Mouse (Mus musculus): ENCODE data around the gene Hsd11b2. TPM values are rescaled to one million over a fixed set of nuclear protein-coding genes. Genes with fewer than 3 reads are reported as not detected.

Hsd11b2 gene
- polyA plus RNA-seq, 2 experiments: 0.42 to 1.1 TPM

DNA sequence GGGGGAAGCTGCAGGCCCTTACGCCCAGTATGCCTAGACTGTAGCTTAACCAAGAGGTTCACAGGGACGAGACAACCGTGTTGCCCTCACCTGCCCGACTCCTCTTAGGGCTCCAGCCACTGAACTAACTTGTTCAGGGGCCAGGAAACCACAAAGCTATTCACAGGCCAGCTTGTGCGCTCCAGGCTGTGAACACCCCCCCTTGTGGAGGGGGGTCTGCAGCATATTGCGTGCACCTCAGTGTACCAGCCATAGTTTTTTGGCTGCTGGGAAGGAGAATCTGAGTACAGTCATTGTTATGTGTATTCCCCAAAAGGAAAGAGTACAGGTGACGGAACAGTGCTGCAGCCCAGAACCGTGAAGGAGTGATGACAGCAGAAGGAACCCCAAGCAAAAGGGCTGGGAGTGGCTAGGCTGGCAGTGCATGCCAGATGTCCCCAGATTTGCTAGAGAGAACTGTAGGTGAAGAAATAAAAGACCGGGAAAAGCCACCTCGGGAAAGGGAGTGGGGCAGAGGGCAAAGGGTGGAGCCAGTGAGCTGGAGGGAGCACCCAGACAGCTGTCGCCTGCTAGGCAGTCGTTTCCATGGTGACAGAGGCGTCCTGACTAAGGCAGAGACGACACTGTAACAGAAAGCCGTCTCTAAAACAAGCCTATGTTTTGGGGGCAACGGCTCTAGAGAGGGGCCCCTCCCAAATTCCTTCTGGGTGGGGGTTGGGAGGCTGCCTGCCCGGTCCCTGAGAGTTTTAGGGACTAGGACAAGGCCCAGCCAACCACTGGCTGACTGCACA lies 44.5 kb upstream of the Hsd11b2 start:
- no peak overlapping the region for H3K27ac ChIP-seq
- H3K27me3 ChIP-seq (ENCODE audit: control insufficient read depth, insufficient read depth, low read length): peaks cover 49% of the 10 kb centered on the region
- no peaks in the 10 kb centered on the region for H3K36me3 ChIP-seq (replicated peaks; ENCODE audit: control insufficient read depth, insufficient read depth, low read depth)
- no peak overlapping the region for H3K4me2 ChIP-seq (ENCODE audit: low read depth)
- no peak overlapping the region for H3K4me3 ChIP-seq (ENCODE audit: insufficient read depth in 1 of 2, low read depth in 2 of 2, low read length in 2 of 2)
- ATAC-seq (ENCODE audit: insufficient read depth) (no peak), DNase-seq (ENCODE audit: low read depth in 3 of 3, low spot score in 3 of 3) (no peak)
- no peaks in the 10 kb centered on the region for H3K9me3 ChIP-seq (ENCODE audit: control insufficient read depth, low read length)
- TF ChIP-seq EP300 (IDR thresholded peaks at IDR 0.05; ENCODE audit: low read depth): no peak
- TF ChIP-seq CTCF (IDR thresholded peaks at IDR 0.05; ENCODE audit: low read depth): no peak
- 31% methylated on average over 17 of the region's 17 CpGs for WGBS (ENCODE audit: insufficient replicate concordance)
- peaks cover 16 to 23% of the 10 kb centered on the region in 2 experiments for H3K4me1 ChIP-seq (replicated peaks; ENCODE audit: control insufficient read depth in 2 of 2, insufficient read depth in 2 of 2, low read length in 1 of 2)
- H3K9ac ChIP-seq (replicated peaks): no peak overlapping the region

DNA sequence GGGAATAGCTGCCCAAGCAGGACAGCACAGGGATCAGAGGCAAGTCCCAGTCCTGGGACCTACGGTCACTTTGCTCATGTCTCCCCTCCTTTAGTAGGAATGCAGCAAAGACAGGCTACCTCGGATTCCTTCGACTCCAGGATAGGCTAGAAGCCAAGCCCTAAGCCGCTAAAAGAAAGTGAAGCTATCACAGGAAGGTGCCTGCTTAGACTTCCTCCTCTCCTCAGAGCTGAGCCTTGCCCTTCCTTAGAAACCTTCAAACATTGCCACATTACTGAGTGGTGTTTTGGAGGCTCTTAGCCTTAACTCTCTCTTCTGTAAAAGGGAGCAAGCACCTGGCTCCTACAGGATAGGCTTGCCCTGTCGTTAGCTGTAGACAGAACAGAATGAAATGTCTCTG lies 43.9 kb upstream of the Hsd11b2 start:
- no peak overlapping the region for H3K9ac ChIP-seq (replicated peaks)
- no peak for TF ChIP-seq CTCF (IDR thresholded peaks at IDR 0.05; ENCODE audit: low read depth)
- TF ChIP-seq EP300 (IDR thresholded peaks at IDR 0.05; ENCODE audit: low read depth): no peak
- ATAC-seq (ENCODE audit: insufficient read depth): no peak
- no peak overlapping the region for H3K4me3 ChIP-seq (ENCODE audit: insufficient read depth in 1 of 2, low read depth in 2 of 2, low read length in 2 of 2)
- WGBS (ENCODE audit: insufficient replicate concordance): 33% methylated on average over 5 of the region's 5 CpGs
- H3K36me3 ChIP-seq (replicated peaks; ENCODE audit: control insufficient read depth, insufficient read depth, low read depth): no peaks in the 10 kb centered on the region
- H3K27ac ChIP-seq: no peak overlapping the region
- no peaks in the 10 kb centered on the region for H3K9me3 ChIP-seq (ENCODE audit: control insufficient read depth, low read length)
- peaks cover 10 to 20% of the 10 kb centered on the region in 2 experiments for H3K4me1 ChIP-seq (replicated peaks; ENCODE audit: control insufficient read depth in 2 of 2, insufficient read depth in 2 of 2, low read length in 1 of 2)
- H3K27me3 ChIP-seq (ENCODE audit: control insufficient read depth, insufficient read depth, low read length): peaks cover 49% of the 10 kb centered on the region
- DNase-seq (ENCODE audit: low read depth in 3 of 3, low spot score in 3 of 3): no peak
- H3K4me2 ChIP-seq (ENCODE audit: low read depth): no peak overlapping the region

DNA sequence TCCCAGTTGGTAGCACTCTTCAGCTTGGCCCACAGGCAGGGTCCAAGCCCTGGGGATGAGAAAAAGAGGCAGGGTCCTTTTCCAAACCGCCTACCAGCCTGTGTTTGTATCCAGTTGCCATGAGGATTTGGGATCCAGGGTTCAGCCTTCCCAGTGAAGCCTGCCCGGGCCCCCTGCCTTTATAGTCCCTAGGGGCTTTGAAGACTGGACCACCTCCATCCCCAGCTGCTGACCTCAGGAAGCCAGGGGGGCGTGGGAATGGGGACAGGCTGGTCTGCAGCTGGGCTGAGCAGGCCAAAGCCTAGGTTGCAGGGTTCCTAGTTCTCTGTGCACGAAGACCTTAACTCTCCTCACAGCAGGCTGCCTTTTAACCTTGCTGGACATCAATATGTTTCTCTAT lies 43.3 kb upstream of the Hsd11b2 start:
- Histone ChIP-seq H3K27me3 (ENCODE audit: control insufficient read depth, insufficient read depth, low read length) (peaks cover 47% of the 10 kb centered on the region), H3K9me3 (ENCODE audit: control insufficient read depth, low read length) (no peaks in the 10 kb centered on the region), H3K4me1 (replicated peaks; ENCODE audit: control insufficient read depth in 2 of 2, insufficient read depth in 2 of 2, low read length in 1 of 2) (peaks cover 5 to 14% of the 10 kb centered on the region in 2 experiments), H3K27ac (no peak overlapping the region), H3K4me2 (ENCODE audit: low read depth) (no peak overlapping the region), H3K4me3 (ENCODE audit: insufficient read depth in 1 of 2, low read depth in 2 of 2, low read length in 2 of 2) (no peak overlapping the region), H3K36me3 (replicated peaks; ENCODE audit: control insufficient read depth, insufficient read depth, low read depth) (no peaks in the 10 kb centered on the region), H3K9ac (replicated peaks) (no peak overlapping the region)
- DNase-seq (ENCODE audit: low read depth in 3 of 3, low spot score in 3 of 3) (no peak), ATAC-seq (ENCODE audit: insufficient read depth) (no peak)
- 47% methylated on average over 4 of the region's 4 CpGs for WGBS (ENCODE audit: insufficient replicate concordance)
- TF ChIP-seq CTCF (IDR thresholded peaks at IDR 0.05; ENCODE audit: low read depth): no peak
- TF ChIP-seq EP300 (IDR thresholded peaks at IDR 0.05; ENCODE audit: low read depth): no peak

DNA sequence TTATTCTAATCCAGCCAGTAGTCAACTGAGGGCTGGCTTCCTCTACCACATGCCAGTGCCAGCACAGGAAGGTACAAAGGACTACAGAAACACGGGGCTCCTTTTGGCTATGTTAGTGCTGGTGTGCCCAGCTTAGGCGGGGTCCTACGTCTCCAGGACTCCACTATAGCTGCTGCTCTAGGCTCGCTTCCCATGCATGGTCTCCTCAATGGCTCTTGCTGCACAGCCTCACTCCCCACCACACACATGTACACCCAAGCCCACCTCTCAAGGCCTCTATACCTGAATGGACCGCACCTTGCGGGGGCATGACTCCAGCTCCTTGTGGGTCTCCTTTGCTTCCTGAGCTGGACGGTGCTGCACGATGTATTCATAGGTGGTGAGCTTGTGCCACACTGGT lies 42.8 kb upstream of the Hsd11b2 start:
- no peaks in the 10 kb centered on the region for H3K36me3 ChIP-seq (replicated peaks; ENCODE audit: control insufficient read depth, insufficient read depth, low read depth)
- H3K9ac ChIP-seq (replicated peaks): no peak overlapping the region
- no peak overlapping the region for H3K4me2 ChIP-seq (ENCODE audit: low read depth)
- H3K9me3 ChIP-seq (ENCODE audit: control insufficient read depth, low read length): no peaks in the 10 kb centered on the region
- no peak overlapping the region for H3K27ac ChIP-seq
- DNase-seq (ENCODE audit: low read depth in 3 of 3, low spot score in 3 of 3): no peak
- 78% methylated on average over 8 of the region's 8 CpGs for WGBS (ENCODE audit: insufficient replicate concordance)
- no peak for TF ChIP-seq CTCF (IDR thresholded peaks at IDR 0.05; ENCODE audit: low read depth)
- no peak for TF ChIP-seq EP300 (IDR thresholded peaks at IDR 0.05; ENCODE audit: low read depth)
- ATAC-seq (ENCODE audit: insufficient read depth): no peak
- H3K4me1 ChIP-seq (replicated peaks; ENCODE audit: control insufficient read depth in 2 of 2, insufficient read depth in 2 of 2, low read length in 1 of 2): peaks cover 4 to 10% of the 10 kb centered on the region in 2 experiments; a peak in 3 of 4 replicates
- no peak overlapping the region for H3K4me3 ChIP-seq (ENCODE audit: insufficient read depth in 1 of 2, low read depth in 2 of 2, low read length in 2 of 2)
- H3K27me3 ChIP-seq (ENCODE audit: control insufficient read depth, insufficient read depth, low read length): peaks cover 43% of the 10 kb centered on the region

DNA sequence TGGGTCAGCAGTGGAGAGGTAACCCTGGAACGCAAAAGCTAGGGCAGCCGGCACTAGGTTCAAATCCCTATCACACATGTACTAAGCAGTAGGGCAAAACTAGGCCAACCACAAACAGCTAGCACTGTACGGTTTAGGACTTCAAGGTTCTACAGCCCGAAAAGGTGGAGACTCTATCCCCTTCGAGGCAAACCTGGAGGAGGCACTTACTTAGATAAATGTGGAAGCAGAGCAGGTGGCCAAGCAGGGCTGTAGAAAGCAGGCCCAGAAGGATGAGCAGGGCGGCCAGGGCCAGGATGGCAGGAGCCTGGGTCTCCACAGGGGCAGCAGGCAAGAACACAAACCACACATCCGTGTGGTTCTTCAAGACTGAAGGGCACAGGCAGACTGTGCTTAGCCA lies 42.4 kb upstream of the Hsd11b2 start:
- Histone ChIP-seq H3K9ac (replicated peaks) (no peak overlapping the region), H3K27ac (no peak overlapping the region), H3K9me3 (ENCODE audit: control insufficient read depth, low read length) (no peaks in the 10 kb centered on the region), H3K27me3 (ENCODE audit: control insufficient read depth, insufficient read depth, low read length) (peaks cover 39% of the 10 kb centered on the region), H3K4me2 (ENCODE audit: low read depth) (no peak overlapping the region), H3K4me1 (replicated peaks; ENCODE audit: control insufficient read depth in 2 of 2, insufficient read depth in 2 of 2, low read length in 1 of 2) (peaks cover 2 to 6% of the 10 kb centered on the region in 2 experiments; a peak in 3 of 4 replicates), H3K36me3 (replicated peaks; ENCODE audit: control insufficient read depth, insufficient read depth, low read depth) (no peaks in the 10 kb centered on the region), H3K4me3 (ENCODE audit: insufficient read depth in 1 of 2, low read depth in 2 of 2, low read length in 2 of 2) (no peak overlapping the region)
- TF ChIP-seq EP300 (IDR thresholded peaks at IDR 0.05; ENCODE audit: low read depth): no peak
- no peak for TF ChIP-seq CTCF (IDR thresholded peaks at IDR 0.05; ENCODE audit: low read depth)
- DNase-seq (ENCODE audit: low read depth in 3 of 3, low spot score in 3 of 3) (no peak), ATAC-seq (ENCODE audit: insufficient read depth) (no peak)
- WGBS (ENCODE audit: insufficient replicate concordance): 74% methylated on average over 7 of the region's 7 CpGs

All from liver, embryonic 14.5 days (tissue).